Mouse (Mus musculus) kidney, adult 18-20 months (tissue): ENCODE measurements around the gene Fmc1.

Experiments used
- DNase-seq: peaks from one replicate; pipeline ENCODE4 v3.0.0; 2021

The Fmc1 gene

GRCm38 (mm10) chr6:38552636-38553000 lies 19.3 kb downstream of the Fmc1 start:
- DNase-seq, result no peak

- no peak for DNase-seq
These were observed 42.8 kb downstream of the Fmc1 start for GRCm38 (mm10) chr6:38576096-38576495.

DNA sequence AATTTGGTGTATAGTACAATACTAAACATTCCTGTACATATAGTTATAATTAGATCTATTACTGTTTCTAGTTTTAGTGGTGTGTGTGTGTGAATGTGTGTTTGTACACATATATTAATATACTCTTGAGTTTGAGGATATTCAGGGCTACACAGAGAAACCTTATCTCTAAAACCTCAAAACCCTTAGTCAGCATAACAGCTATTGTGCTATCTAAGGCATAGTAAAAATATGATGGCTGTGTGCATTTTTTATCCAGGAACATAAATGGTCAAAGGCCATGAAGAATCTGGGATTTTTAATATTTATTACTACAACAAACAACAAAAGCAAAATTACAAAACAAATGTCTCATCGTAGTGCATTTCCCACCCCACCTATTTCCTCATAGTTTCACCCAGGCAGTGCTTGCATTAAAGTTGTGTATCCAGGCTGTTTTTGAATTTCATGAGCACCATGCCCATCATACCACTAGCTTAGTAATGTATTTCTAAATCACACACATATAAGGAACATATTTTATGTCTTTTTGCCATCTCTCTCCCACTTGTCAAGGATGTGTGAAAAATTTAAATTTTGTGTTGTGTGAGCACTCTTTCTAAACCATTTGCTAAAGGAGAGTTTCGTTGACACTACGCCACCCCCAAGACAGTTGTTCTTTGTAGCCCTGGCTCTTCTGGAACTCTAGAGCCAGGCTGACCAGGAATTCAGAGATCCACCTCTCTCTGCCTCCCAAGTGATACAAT lies 47.0 kb downstream of the Fmc1 start:
- no peak for DNase-seq

- no peak for DNase-seq
These were observed 48.4 kb downstream of the Fmc1 start for GRCm38 (mm10) chr6:38581711-38582110.
